Mouse (Mus musculus) adrenal gland, adult 8-10 months (tissue): ENCODE results near the gene Spag16. TPM values are rescaled to one million over a fixed set of nuclear protein-coding genes. Genes with fewer than 3 reads are reported as not detected.
A peak's percentile ranks its signal among the peaks of the same experiment; 100 is the strongest.

Experiments used
- DNase-seq: peaks from one replicate; pipeline ENCODE4 v3.0.0; 2022
- total RNA-seq, 4 experiments: library from RNA; stranded (reverse); gene quantifications; 2 replicates each; pipeline ENCODE4 v1.2.4; 2022

Spag16 gene
- total RNA-seq, 4 experiments from 2014 or later = not detected

- DNase-seq = no peak
Measured at GRCm38 (mm10) chr1:70518918-70519317, 692.1 kb downstream of the Spag16 start.

GRCm38 (mm10) chr1:70527134-70527533, 700.4 kb downstream of the Spag16 start:
- no peak for DNase-seq

- no peak for DNase-seq
Measured at GRCm38 (mm10) chr1:70529771-70530170, 703.0 kb downstream of the Spag16 start.

GRCm38 (mm10) chr1:70551839-70552238, 725.1 kb downstream of the Spag16 start:
- DNase-seq = no peak

- peak; percentile 5 for DNase-seq
Measured at GRCm38 (mm10) chr1:70621805-70622204, 795.0 kb downstream of the Spag16 start.

GRCm38 (mm10) chr1:70624803-70625460, 798.2 kb downstream of the Spag16 start:
- DNase-seq = no peak

- DNase-seq = no peak
Measured at GRCm38 (mm10) chr1:70652719-70653118, 825.9 kb downstream of the Spag16 start.

GRCm38 (mm10) chr1:70692529-70692928, 865.8 kb downstream of the Spag16 start:
- DNase-seq = no peak

- DNase-seq = no peak
Measured at GRCm38 (mm10) chr1:70700270-70700669, 873.5 kb downstream of the Spag16 start.

- no peak for DNase-seq
Measured at GRCm38 (mm10) chr1:70703934-70704333, 877.2 kb downstream of the Spag16 start.

GRCm38 (mm10) chr1:70705821-70706220, 879.1 kb downstream of the Spag16 start:
- no peak for DNase-seq

GRCm38 (mm10) chr1:70725045-70725444, 898.3 kb downstream of the Spag16 start:
- DNase-seq = no peak

- DNase-seq = peak; percentile 5
Measured at GRCm38 (mm10) chr1:70725655-70726066, 898.9 kb downstream of the Spag16 start, which contains the start of gene Vwc2l. Gene Vwc2l (plus strand): TSS chr1:70725715.

Other genes starting within 250 kb of the Spag16 start
- gene Ikzf2, start 139.7 kb upstream of the Spag16 start, total RNA-seq = 10 to 100 TPM in 3 of 4 experiments, 1 to 10 TPM in 1; 9.0 to 15.8 (median 13.4) TPM